Mouse (Mus musculus) CH12.LX (cell line): ENCODE results near the gene Banf2. TPM values are rescaled to one million over a fixed set of nuclear protein-coding genes. Genes with fewer than 3 reads are reported as not detected.

Experiments used
- DNase-seq: peaks from one replicate; pipeline ENCODE4 v3.0.0-alpha.2; 2013; ENCODE audit errors: extremely low read depth
- H3K27ac ChIP-seq: 2 replicates; pipeline ENCODE4 v1.5.1; 2012; ENCODE audit warnings: low read depth, mild to moderate bottlenecking, control low read depth, moderate library complexity; ENCODE audit not compliant: insufficient read depth
- H3K27me3 ChIP-seq: replicated peaks from 2 replicates; pipeline ENCODE3; 2012; ENCODE audit warnings: inconsistent platforms
- H3K36me3 ChIP-seq, 2 experiments: replicated peaks in 1 of 2; 2 replicates each; pipeline versions ENCODE3 to v1.6.1; 2012; ENCODE audit warnings: inconsistent platforms in 1 of 2, low read length in 1 of 2, mild to moderate bottlenecking in 1 of 2, mixed read lengths in 1 of 2, moderate library complexity in 1 of 2; ENCODE audit not compliant: control insufficient read depth in 1 of 2, insufficient read depth in 1 of 2
- H3K4me1 ChIP-seq, 2 experiments: 2 replicates each; pipeline ENCODE4 v1.6.1; 2012; ENCODE audit warnings: inconsistent platforms in 1 of 2, moderate library complexity in 1 of 2; ENCODE audit not compliant: insufficient read depth in 2 of 2, control insufficient read depth in 1 of 2
- H3K4me2 ChIP-seq: 2 replicates; pipeline ENCODE4 v1.6.1; 2012; ENCODE audit warnings: low read depth, mild to moderate bottlenecking, control low read depth; ENCODE audit not compliant: poor library complexity, insufficient read depth, severe bottlenecking
- H3K4me3 ChIP-seq, 3 experiments: fragments of 150-350 bp in 1 of 3; sonication (generic) in 1 of 3; replicated peaks in 1 of 3; 2 replicates each; pipeline versions ENCODE3 to v1.5.1; 2011 to 2012; ENCODE audit warnings: low read depth in 2 of 3, low read length in 2 of 3, mild to moderate bottlenecking in 2 of 3, moderate library complexity in 2 of 3, control low read depth in 1 of 3, improper control_type of control experiment in 1 of 3, inconsistent platforms in 1 of 3, mixed read lengths in 1 of 3; ENCODE audit not compliant: poor library complexity in 1 of 3
- H3K79me2 ChIP-seq: replicated peaks from 2 replicates; pipeline ENCODE4 v1.6.1; 2012; ENCODE audit warnings: mild to moderate bottlenecking, moderate library complexity; ENCODE audit not compliant: control insufficient read depth, poor library complexity, insufficient read depth, severe bottlenecking; ENCODE audit errors: extremely low read depth
- H3K9ac ChIP-seq: 2 replicates; pipeline ENCODE4 v1.6.1; 2012; ENCODE audit warnings: low read depth, mild to moderate bottlenecking, control low read depth, moderate library complexity; ENCODE audit not compliant: insufficient read depth
- H3K9me3 ChIP-seq: replicated peaks from 2 replicates; pipeline ENCODE3; 2012; ENCODE audit warnings: low read length, inconsistent platforms, mixed read lengths
- JUN ChIP-seq: IDR thresholded peaks from 2 replicates; pipeline ENCODE4 v1.6.1; 2011; ENCODE audit warnings: low read depth, mild to moderate bottlenecking, low read length, improper control_type of control experiment, moderate library complexity; ENCODE audit not compliant: insufficient read depth
- JUND ChIP-seq: conservative IDR thresholded peaks from 2 replicates; pipeline ENCODE4 v1.6.1; 2011; ENCODE audit warnings: low read depth, low read length, improper control_type of control experiment
- MAFK ChIP-seq: IDR thresholded peaks from 2 replicates; pipeline ENCODE4 v1.6.1; 2011; ENCODE audit warnings: low read length, improper control_type of control experiment; ENCODE audit not compliant: insufficient replicate concordance
- MEF2A ChIP-seq: IDR thresholded peaks from 2 replicates; pipeline ENCODE4 v1.6.1; 2014; ENCODE audit warnings: low read depth, mild to moderate bottlenecking, inconsistent platforms, low read length, improper control_type of control experiment, borderline replicate concordance
- POLR2AphosphoS2 ChIP-seq: IDR thresholded peaks from 2 replicates; pipeline ENCODE4 v1.6.1; 2011; ENCODE audit warnings: low read depth, low read length, improper control_type of control experiment
- TBP ChIP-seq: conservative IDR thresholded peaks from 2 replicates; pipeline ENCODE4 v1.6.1; 2011; ENCODE audit warnings: low read depth, low read length, improper control_type of control experiment
- TCF12 ChIP-seq: IDR thresholded peaks from 2 replicates; pipeline ENCODE4 v1.6.1; 2014; ENCODE audit warnings: low read depth, mild to moderate bottlenecking, inconsistent platforms, low read length, improper control_type of control experiment
- UBTF ChIP-seq: IDR thresholded peaks from 2 replicates; pipeline ENCODE4 v1.6.1; 2012; ENCODE audit warnings: low read depth, mild to moderate bottlenecking, inconsistent platforms, low read length, improper control_type of control experiment, moderate library complexity
- USF2 ChIP-seq: conservative IDR thresholded peaks from 2 replicates; pipeline ENCODE4 v1.6.1; 2011; ENCODE audit warnings: low read depth, low read length, improper control_type of control experiment
- ZC3H11A ChIP-seq: IDR thresholded peaks from 2 replicates; pipeline ENCODE4 v1.6.1; 2012; ENCODE audit warnings: low read depth, mild to moderate bottlenecking, inconsistent platforms, low read length, improper control_type of control experiment
- ZKSCAN1 ChIP-seq: IDR thresholded peaks from 2 replicates; pipeline ENCODE4 v1.6.1; 2012; ENCODE audit warnings: low read depth, inconsistent platforms, low read length, improper control_type of control experiment, borderline replicate concordance
- ZNF384 ChIP-seq: IDR thresholded peaks from 2 replicates; pipeline ENCODE4 v1.6.1; 2012; ENCODE audit warnings: low read depth, low read length, improper control_type of control experiment, inconsistent platforms
- dilution Hi-C: fragments of 300-500 bp; cut with MboI; formaldehyde crosslinking; loops from 2 replicates; pipeline ENCODE4 v1.14.3; 2020; ENCODE audit warnings: low sequenced_read_pairs; ENCODE audit not compliant: extremely low pct_unique_long_range_greater_than_20kb, extremely low pct_ligation_motif_present
- in situ Hi-C: fragments of 300-500 bp; cut with MboI; formaldehyde crosslinking; loops from 3 replicates; pipeline ENCODE4 v1.14.3; 2019; ENCODE audit warnings: low sequenced_read_pairs, low pct_ligation_motif_present, low pct_unique_long_range_greater_than_20kb, mixed read lengths
- polyA plus RNA-seq: library from polyadenylated mRNA; unstranded; fragments of >175 nt; gene quantifications from 2 replicates; pipeline ENCODE4 v1.2.1, GENCODE M21; 2012; ENCODE audit warnings: low read depth; ENCODE audit not compliant: insufficient read length
- total RNA-seq, 2 experiments: library from RNA; depleted of rRNA; stranded (reverse); fragments of 300-350 nt in 1 of 2; fragments of >200 nt in 1 of 2; gene quantifications; 2 replicates each; pipeline ENCODE4 v1.2.3; 2012 to 2014

The Banf2 gene
- total and polyA plus RNA-seq, 3 experiments, result not detected

- H3K27ac ChIP-seq, result no peak overlapping the region
- TF ChIP-seq JUN (no peak), MAFK (no peak), USF2 (no peak), JUND (no peak), ZC3H11A (no peak), TBP (no peak), POLR2AphosphoS2 (no peak), UBTF (no peak)
- TF ChIP-seq, all 38 proteins: peak for 0
- H3K27me3 ChIP-seq, result no peaks in the 10 kb centered on the region
- no peak overlapping the region for H3K4me3 ChIP-seq
- no peak overlapping the region for H3K9ac ChIP-seq
- dilution Hi-C loops, result no loop called here
- peaks cover 5 to 56% of the 10 kb centered on the region in 2 experiments; a peak in 3 of 4 replicates for H3K4me1 ChIP-seq
- no peak for DNase-seq
- peaks cover 43% of the 10 kb centered on the region for H3K79me2 ChIP-seq
- in situ Hi-C loops, result loop anchor here (10.0 kb wide), 1 partner anchor 209 kb away; no protein-coding TSS in a partner anchor
- no peaks in the 10 kb centered on the region for H3K9me3 ChIP-seq
- H3K4me2 ChIP-seq, result no peak overlapping the region
- H3K36me3 ChIP-seq, result peaks cover 0 to 56% of the 10 kb centered on the region in 2 experiments
Observed at GRCm38 (mm10) chr2:144005166-144005955, 27.5 kb upstream of the Banf2 start.

GRCm38 (mm10) chr2:144006686-144007085 lies 26.2 kb upstream of the Banf2 start:
- no peak overlapping the region for H3K4me2 ChIP-seq
- H3K9me3 ChIP-seq, result no peaks in the 10 kb centered on the region
- H3K9ac ChIP-seq, result no peak overlapping the region
- H3K4me3 ChIP-seq, result no peak overlapping the region
- dilution Hi-C loops (no loop called here), in situ Hi-C loops (loop anchor here (10.0 kb wide), 1 partner anchor 208 kb away; no protein-coding TSS in a partner anchor)
- DNase-seq, result no peak
- H3K27me3 ChIP-seq, result no peaks in the 10 kb centered on the region
- H3K27ac ChIP-seq, result no peak overlapping the region
- peaks cover 5 to 59% of the 10 kb centered on the region in 2 experiments; a peak in 3 of 4 replicates for H3K4me1 ChIP-seq
- TF ChIP-seq MEF2A (no peak), TCF12 (no peak), ZNF384 (no peak), ZKSCAN1 (no peak)
- peaks cover 41% of the 10 kb centered on the region for H3K79me2 ChIP-seq
- H3K36me3 ChIP-seq, result peaks cover 0 to 52% of the 10 kb centered on the region in 2 experiments
